Mouse (Mus musculus): ENCODE results near the gene Kars.

Gene Kars

GRCm38 (mm10) chr8:111943544-111943943, 67.6 kb downstream of the Kars start:
- no peak for DNase-seq (ENCODE audit: low spot score)
